Mouse (Mus musculus) stomach, postnatal 0 days (tissue): ENCODE data around the gene Cdk5rap1.

Experiments
- CTCF ChIP-seq: IDR thresholded peaks from 2 replicates; pipeline ENCODE4 v1.5.1; 2016; ENCODE audit warnings: antibody characterized with exemption, low read depth, mild to moderate bottlenecking, moderate library complexity
- EP300 ChIP-seq: optimal IDR thresholded peaks from 2 replicates; pipeline ENCODE3; 2016; ENCODE audit warnings: antibody characterized with exemption

GRCm38 (mm10) chr2:154396529-154396928 lies 23.7 kb upstream of the Cdk5rap1 start:
- TF ChIP-seq CTCF, result no peak
- TF ChIP-seq EP300, result no peak
